Mouse (Mus musculus) brain, embryonic 18.5 days (tissue): ENCODE data around the gene Lyrm7.
A peak's percentile ranks its signal among the peaks of the same experiment; 100 is the strongest.

Source experiments
- DNase-seq: peaks from one replicate; pipeline ENCODE4 v3.0.0-alpha.2; 2012; ENCODE audit warnings: low read depth, low spot score

The Lyrm7 gene

DNA sequence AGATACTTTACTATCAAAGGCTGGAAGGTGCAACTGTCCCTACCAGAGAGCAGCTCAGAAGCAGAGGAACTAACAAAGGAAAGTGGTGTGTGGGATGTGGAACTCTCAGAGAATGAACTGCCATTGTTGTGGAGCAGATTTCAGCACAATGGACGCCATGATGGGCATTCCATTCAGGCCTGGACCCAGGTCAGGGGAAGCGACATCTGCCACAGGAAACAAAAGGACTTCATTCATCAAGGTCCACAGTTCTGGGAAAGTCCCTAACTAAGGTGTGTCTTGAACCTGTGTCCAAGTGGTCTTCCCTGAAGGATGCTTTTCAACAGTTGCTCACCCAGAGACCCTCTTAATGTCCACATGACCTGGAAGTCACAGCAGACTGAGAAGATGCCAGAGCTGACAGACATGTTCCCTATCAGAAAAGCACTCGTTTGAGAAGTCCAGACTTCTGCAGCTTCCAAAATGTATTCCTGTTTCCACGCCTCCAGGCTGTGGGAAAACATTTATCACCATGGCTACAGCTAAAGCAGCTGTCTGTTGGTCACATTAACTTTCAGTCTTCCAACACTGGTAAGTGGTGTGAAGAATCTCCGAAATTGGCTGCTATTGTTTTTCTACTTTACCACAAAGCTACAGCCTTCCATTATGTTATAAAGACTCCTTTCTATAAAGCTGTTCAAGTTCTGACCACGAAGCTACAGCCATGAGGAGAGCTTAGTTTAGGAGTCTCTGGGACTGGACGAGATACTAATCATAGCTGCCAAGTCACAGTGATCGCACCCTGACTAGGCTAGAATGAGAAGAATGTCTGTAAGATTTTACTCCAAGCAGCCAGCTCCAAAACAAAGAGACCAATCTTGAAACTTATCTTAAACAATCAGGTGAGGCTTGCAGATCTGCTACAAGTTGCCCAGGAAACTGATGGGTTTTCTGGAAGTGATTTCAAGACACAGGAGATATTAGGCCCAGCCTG is 15.0 kb downstream of the Lyrm7 start:
- DNase-seq: no peak

DNA sequence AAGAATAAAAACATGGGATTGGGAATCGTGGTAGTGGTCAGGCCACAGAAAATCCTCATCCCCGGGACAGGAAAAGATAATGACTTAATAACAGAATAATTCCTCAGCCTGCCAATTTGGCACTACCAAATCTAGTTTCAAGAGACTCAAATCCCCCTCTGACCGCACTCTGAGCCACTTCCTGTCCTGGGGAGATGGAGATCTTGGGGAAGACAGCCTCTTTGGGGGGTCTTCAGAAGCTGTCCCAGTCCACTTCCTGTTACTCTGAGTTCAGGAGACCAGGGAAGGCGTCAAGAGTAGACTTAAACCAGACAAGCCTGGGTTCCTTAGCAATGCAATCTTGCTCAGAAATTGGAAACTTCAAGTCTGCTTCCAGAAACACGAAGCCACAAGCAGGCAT is 15.8 kb downstream of the Lyrm7 start:
- DNase-seq: no peak

DNA sequence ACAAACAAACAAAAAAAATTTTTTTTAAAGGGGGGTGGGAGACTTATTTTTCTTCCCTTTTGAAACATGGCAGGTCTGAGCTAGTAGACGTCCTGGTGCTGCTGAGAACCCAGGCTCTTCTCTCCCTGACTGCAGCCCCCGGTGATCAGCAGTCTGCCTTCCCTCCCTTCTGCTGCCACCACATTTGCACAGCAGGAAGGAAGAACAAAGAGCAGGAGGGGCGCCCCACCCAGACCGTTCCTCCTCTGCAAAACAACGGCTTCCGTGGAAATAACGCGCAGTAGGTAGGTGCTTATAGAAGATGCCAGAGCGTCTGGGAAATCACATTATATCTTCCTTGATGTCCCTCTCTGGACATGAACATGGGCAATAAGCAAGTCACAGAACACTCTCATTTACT is 16.3 kb downstream of the Lyrm7 start:
- no peak for DNase-seq

DNA sequence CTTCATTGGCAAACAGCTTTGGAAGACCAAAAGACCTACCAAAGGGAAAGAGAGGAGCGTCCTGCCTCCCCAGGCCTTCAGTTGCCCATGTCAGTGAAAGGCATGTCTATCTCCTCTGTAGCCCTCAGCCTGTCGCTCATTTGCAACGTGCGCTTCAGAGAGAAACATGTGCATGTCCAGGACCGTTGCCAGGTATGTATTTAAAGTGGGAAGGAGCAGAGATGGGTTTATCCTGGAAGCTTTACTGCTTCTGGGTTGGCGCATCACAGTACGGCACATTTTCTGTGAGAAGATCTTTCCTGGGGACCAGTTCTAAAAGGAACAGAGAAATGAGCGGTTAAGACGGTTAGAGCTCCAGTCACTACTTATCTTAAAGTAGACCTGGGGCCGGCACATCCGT is 19.8 kb downstream of the Lyrm7 start:
- no peak for DNase-seq

DNA sequence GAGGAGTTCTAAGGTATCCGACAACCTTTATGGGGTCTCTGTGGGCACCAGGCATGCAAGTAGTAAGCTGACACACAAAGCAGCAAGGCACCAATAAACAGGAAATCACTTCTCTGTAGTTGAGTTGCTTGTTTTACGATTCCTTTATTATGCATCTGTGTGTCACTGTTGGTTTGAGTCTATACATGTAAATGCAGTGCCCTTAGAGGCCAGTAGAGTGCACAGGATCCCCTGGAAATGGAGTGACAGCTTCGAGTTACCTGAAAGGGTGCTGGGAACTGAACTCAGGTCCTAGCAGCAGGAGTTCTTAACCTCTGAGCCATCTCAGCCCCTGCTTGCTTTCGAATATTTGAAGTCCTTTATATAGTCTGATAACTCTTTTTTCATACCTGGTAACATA is 21.0 kb downstream of the Lyrm7 start:
- DNase-seq: no peak

DNA sequence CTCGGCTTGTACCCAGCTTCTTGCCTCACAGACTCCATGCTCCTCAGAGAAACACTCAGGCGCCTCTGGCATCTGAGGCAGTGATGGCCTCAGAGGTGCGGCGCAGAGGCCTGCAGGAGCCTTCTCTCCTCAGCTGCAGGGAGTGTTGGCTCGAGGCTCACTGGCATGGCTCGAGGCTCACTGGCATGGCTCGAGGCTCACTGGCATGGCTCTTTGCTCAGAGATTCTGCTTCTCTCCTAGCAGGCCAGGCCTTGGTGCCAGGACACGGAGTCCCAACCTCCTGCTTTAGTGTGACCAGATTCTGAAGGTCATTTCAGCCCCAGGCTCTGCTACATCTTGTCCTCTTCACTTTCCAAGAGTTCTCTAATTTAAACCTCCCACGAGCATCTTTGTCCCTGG is 24.6 kb downstream of the Lyrm7 start:
- no peak for DNase-seq

DNA sequence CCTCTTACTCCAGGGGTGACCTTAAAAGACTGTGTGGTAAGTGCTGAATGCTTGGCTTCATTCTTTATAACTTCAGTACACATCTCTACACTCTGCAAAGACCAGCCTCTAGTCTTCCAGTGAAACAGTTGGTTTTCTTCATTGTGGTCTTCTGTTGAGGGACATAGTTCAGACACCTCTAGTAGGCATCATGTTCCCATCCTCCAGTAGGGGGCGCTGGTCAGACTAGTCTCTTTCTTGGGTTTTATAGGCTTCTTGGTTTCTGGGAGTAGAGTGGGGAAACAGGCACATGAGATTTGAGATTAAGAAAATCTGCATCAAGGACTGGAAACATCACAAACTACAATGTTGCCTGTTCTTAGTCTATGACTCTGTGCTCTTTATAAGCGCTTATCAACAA is 26.1 kb downstream of the Lyrm7 start:
- no peak for DNase-seq

DNA sequence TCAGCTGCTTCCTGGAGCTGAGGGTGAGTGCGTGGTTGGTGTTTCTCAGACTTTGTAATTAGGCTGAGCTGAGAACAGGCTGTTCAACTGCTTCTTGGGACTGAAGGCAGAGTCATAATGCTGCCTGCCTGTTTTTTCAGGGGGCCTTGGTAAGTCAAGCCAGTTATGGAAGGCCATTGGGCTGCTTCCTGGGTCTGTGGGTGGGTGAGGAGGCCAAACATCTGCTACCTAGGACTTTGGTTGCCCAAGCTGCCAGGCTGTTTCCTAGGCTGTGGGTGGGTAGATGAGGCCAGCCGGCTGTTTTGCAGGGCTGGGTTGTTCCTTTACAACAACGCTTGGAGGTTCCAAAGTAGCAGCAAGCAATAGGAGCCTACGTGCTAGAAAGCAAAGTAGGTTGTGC is 26.9 kb downstream of the Lyrm7 start:
- DNase-seq: no peak

DNA sequence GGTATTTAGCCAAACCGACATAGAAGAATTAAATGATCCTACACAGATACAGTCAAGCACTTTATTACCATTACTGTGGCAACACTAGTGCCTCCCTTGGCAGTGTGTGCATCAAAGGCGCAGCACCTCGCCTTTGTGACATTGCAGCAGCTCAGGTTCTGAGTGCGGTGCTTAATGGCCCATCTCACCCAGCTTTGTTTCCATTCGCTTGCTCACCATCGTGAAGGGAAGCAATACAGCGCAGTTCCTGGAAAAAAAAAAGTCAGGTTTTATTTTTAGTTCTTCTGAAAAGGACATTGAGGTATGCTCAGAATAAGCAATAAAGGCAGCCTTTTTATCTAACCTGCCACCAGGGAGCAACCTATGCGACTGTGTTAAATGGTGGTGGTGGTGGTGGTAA is 33.9 kb downstream of the Lyrm7 start:
- no peak for DNase-seq

DNA sequence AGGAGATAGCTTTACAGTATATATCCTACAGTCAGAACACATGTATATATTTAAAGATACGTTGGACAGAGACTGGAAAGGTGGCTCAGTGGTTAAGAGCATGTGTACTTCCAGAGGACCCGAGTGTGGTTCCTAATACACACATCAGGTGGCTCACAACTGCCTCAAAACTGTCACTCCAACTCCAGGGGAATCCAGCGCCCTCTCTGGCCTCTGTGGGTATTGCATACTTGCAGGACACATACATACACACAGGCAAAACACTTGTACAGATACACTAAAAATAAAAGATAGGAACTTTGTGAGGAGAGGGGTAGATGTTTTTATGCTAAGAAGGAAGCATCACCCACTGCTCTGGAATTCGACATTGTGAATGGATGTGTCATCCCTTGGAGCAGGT is 34.9 kb downstream of the Lyrm7 start:
- no peak for DNase-seq

DNA sequence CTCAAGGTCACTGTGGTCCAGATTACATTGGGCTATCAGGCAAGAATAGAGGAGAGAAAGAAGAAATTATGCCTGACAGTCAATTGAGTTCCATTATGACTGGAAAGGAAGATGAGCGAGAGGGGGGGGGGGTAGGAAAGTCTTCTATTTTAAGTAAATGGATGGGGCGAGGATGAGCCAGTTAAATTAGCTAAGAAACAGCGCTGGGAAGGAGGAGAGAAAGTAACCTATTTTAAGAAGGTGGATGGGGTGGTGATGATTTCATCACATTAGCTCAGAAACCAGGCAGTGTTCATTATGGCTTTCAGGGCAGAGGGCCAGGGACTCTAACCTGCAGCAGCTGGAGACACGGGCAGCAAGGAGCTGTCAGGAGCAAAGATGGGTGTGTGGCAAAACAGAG is 37.2 kb downstream of the Lyrm7 start:
- DNase-seq: no peak

DNA sequence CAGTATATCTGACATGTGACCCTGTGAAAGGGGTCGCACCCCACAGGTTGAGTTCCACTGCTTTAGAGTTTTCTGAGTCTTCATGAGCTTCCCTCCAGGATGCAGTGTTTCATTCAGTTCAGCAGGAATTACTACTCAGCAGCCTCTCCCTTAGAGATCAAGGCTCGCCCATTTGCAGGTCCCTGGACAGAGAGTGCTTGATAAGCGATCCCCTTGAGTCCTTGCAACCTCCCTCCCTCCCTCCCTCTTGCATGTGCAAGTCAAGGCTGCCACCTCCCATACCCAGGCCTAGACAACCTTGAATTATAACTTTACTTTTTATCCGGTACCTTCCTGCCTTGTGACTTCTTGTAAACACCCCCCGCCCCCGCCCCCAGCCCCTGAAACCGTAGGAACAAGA is 41.2 kb downstream of the Lyrm7 start:
- DNase-seq: no peak

DNA sequence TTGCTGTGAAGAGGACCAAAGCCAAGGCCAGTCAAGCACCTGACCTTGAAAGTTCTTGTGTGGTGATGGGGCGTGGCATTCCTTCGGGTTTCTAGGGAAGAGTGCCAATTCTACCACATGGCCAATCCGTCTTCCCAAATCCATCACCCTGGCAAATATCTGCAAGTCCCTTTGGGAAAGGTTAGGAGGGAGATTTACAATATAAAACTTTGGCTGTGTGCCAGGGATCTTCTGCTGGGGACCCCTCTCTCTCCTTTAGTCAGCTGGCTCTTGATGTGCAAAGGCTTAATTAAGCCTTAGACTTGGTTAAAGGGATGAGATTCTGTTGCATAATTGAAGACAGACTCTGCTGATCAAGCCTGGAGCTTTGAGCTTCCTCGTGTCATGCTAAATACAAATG is 43.3 kb downstream of the Lyrm7 start:
- no peak for DNase-seq

DNA sequence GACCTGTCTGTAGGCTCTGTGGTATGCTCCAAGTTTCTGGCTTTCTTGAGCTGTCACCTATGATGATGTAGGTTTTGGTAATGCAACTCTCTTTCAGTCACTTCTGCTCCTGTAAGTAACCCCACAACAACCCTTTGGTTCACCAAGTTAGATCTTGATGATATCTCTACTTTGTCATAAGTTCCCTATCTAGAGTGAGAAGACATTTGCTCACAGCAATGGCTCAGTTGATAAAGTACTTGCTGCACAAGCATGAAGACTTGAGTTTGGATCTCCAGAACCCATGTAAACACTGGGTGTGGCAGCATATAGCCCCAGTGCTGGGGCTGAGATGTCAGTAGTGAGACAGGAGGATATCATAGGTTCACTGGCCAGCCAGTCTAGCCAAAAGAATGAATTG is 45.1 kb downstream of the Lyrm7 start:
- no peak for DNase-seq

DNA sequence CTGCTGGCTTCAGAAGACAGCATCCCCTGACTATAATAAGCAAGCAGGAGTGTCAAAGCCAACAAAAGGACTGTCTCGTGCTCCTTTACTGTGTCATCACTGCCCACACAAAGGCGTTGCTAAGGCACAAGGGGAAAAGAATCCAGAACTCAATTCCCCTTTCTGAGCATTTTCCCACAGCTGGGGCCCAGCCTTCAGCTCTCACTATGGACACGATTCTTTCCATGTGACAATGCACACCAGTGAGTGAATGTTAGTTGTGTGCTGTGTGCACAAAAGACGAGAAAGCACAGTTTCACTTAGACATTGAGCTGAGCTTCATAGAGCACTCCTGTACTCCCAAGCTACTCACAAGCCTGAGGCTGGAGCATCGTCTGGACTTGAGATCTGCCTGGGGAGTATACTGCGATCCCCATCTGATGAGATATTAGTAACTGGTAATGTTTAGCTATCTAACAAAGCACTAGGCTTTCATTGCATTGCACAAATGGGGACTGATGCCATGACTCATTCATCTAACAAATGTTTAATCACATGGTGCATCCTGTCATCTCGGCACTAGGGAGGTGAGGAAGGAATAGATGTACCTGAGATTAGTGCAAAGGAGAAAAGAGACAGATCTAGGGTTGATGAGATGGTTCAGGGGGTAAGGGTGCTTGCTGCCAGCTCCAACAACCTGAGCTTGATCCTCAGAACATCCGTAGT is 47.8 kb downstream of the Lyrm7 start:
- DNase-seq: peak; percentile 12

DNA sequence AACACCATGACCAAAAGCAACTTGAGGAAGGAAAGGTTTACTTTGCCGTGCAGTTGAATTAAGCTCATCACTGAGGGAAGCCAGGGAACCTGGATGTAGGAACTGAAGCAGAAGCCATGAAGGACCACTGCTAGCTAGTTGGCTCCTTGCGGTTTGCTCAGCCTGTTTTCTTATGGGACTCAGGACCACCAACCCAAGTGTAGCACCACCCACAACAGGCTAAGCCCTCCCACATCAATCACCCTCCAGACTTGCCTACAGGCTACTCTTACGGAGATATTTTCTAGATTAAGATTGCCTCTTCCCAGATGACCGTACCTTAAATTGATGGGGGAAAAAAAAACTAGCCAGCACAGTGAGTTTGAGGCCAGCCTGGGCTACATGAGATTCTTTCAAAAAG is 48.4 kb downstream of the Lyrm7 start:
- DNase-seq: no peak

DNA sequence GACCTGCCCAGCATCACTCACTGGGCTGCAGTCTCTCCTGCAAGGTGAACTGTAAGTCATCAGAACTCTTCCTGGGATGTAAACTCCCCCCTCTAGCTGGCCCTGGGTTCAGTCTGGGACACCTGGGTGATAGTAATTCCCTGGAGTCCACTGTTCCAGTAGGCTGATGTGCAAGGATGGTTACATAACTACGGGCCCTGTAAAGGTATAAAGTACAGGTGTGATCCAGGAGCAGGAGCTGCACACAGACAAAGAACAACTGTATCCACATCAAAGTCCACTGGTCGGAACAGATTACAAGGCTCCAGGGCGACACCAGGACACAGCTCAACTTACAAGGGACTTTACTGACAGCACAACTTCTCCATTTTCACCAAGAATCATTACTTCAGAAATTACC is 49.7 kb downstream of the Lyrm7 start:
- DNase-seq: no peak

DNA sequence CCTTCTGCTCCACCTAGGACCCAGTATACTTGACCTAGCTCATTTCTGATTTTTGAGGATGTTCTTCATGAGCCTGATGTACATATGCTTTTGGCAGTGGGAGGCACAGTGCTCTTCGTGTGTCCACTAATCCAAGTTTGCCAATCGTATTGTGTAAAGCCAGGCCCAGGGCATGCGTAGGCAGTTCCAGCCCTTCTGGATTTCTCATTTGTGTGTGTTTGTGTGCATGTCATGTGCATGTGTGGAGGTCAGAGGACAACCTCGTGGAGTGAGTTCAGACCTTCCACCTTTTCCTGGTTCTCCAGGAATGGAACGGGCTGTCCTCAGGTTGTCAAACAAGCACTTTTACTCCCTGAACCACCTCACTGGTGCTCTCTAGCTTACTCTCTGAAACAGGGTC is 51.1 kb downstream of the Lyrm7 start:
- no peak for DNase-seq

DNA sequence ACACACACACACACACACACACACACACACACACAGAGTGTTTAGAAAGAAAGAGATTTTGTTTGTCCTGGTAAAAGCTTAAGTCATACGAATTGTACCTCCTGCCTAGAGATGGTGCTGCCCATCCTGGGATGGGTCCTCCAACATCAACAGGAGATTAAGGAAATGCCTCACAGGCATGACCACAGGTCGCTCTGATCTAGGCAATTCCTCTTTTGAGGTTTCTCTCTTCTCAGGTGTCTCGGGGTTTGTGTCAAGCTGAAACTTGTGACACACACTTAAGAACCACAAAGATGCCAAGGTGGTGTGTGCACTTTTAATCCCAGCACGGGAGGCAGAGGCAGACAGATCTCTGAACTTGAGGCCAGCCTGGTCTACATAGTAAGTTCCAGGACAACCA is 52.5 kb downstream of the Lyrm7 start:
- no peak for DNase-seq

DNA sequence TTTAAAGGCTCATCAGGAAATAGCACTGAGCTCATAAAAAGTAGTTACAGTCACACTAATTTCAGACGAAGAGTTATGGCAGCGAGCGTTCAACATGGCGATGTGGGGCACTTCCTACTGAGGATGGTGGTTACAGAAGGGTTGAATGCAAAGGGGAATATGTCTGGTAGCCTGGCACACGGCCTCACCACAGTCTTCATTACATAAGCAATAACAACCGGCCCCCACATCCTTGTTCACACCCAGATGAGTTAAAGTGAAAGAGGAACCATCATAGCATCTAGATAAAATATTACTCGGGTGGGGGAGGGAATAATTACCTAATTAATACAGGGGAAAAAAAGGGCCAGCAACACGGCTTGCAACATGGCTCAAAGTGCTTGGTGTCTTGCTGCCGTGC is 53.0 kb downstream of the Lyrm7 start:
- no peak for DNase-seq

DNA sequence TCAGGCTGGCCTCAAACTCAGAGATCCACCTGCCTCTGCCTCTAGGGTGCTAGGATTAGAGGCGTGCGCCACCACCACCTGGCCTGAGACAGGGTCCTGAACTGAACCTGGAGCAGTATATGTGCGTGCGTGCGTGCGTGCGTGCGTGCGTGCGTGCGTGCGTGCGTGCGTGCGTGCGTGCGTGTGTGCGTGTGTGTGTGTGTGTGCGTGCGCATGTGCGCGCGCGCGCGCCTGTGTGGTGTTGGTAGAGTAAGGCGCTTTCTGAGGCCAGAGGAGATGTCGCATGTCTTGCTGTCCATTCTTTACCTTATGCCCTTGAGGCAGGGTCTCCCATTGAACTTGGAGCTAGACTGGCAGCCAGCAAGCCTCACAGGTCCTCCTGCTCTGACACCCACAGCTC is 53.8 kb downstream of the Lyrm7 start:
- no peak for DNase-seq

DNA sequence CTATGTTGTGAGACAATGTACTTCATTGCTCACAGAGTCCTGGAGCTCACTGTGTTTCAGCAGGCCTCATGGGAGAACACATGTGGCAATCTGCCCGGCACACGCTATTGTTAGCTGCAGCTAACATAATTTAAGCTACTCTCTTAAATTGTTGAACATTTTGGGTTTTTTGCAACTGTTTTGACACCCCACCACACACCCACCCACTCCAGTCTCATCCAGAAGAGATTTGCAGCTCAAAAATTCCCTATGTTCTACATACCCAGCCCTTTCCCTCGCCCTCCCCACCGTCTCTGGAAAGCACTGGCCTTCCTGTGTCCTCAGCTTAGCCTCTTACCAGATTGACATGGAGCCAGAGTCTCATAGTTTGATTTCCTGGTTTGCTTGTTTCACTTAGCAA is 55.5 kb downstream of the Lyrm7 start:
- no peak for DNase-seq

DNA sequence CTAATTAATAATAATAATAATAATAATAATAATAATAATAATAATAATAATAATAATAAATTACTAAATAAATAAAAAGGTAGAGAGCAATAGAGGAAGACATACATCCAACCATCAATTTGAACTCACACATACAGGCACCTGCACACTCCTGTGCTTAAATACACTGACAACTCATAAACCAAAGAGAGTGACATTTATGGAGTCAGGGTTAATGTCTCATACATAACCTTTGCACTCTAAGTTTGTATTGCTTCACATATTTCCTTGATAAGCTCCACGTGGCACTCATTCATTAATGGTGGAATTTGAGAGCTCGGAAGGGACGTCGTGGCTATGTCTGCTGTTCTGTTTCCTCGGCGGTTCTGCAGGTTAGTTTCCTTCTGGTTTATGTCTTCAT is 58.1 kb downstream of the Lyrm7 start:
- no peak for DNase-seq
